Mouse (Mus musculus) liver, embryonic 15.5 days (tissue): ENCODE results near the gene Abl2. TPM values are rescaled to one million over a fixed set of nuclear protein-coding genes. Genes with fewer than 3 reads are reported as not detected.

Source experiments
- polyA plus RNA-seq: library from polyadenylated mRNA; unstranded; fragments of >200 nt; fragmentation: Nextera tagmentation; extraction: Ambion mirVana; gene quantifications from 2 replicates; pipeline ENCODE4 v1.2.1, GENCODE M21; 2015

Abl2 gene
- polyA plus RNA-seq, 1 experiment from 2014 or later = 0.90 TPM

Other genes starting within 250 kb of the Abl2 start
- gene Nphs2, start 248.1 kb upstream of the Abl2 start, polyA plus RNA-seq = not detected in 2 replicates
- gene Gm2000, start 192.7 kb upstream of the Abl2 start, polyA plus RNA-seq = 483 and 500 TPM in 2 replicates
- not detected in 2 replicates for gene Axdnd1, start 137.6 kb upstream of the Abl2 start, polyA plus RNA-seq
- gene Soat1, start 84.5 kb upstream of the Abl2 start, polyA plus RNA-seq = 20.5 and 22.3 TPM in 2 replicates
- gene Gm10031, start 34.8 kb upstream of the Abl2 start, polyA plus RNA-seq = 0.06 and 0.17 TPM in 2 replicates
- 4.4 and 4.6 TPM in 2 replicates for gene Tor3a, start 115.6 kb downstream of the Abl2 start, polyA plus RNA-seq
- gene Fam20b, start 160.3 kb downstream of the Abl2 start, polyA plus RNA-seq = 9.2 and 9.3 TPM in 2 replicates